Mouse (Mus musculus): Measurements from ENCODE around the gene Igfbp3. TPM values are rescaled to one million over a fixed set of nuclear protein-coding genes. Genes with fewer than 3 reads are reported as not detected.

Gene Igfbp3
- polyA plus RNA-seq, 1 experiment = 13.9 TPM

GRCm38 (mm10) chr11:7173664-7174063 is 40.1 kb downstream of the Igfbp3 start:
- no peak for DNase-seq (ENCODE audit: extremely low spot score in 1 of 2, low spot score in 1 of 2)

- no peak for DNase-seq (ENCODE audit: extremely low spot score in 1 of 2, low spot score in 1 of 2)
Observed at GRCm38 (mm10) chr11:7169645-7170044, 44.1 kb downstream of the Igfbp3 start.

GRCm38 (mm10) chr11:7164416-7164815 is 49.3 kb downstream of the Igfbp3 start:
- no peak for DNase-seq (ENCODE audit: extremely low spot score in 1 of 2, low spot score in 1 of 2)

- peak in 1 of 2 experiments; percentile 69 for DNase-seq (ENCODE audit: extremely low spot score in 1 of 2, low spot score in 1 of 2)
Observed at GRCm38 (mm10) chr11:7161502-7162174, 52.1 kb downstream of the Igfbp3 start.

- no peak for DNase-seq (ENCODE audit: extremely low spot score in 1 of 2, low spot score in 1 of 2)
Observed at GRCm38 (mm10) chr11:7160637-7161101, 53.1 kb downstream of the Igfbp3 start.

GRCm38 (mm10) chr11:7160146-7160545 is 53.6 kb downstream of the Igfbp3 start:
- DNase-seq (ENCODE audit: extremely low spot score in 1 of 2, low spot score in 1 of 2) = no peak

- DNase-seq (ENCODE audit: extremely low spot score in 1 of 2, low spot score in 1 of 2) = no peak
Observed at GRCm38 (mm10) chr11:7158196-7158595, 55.5 kb downstream of the Igfbp3 start.

GRCm38 (mm10) chr11:7156427-7156826 is 57.3 kb downstream of the Igfbp3 start:
- no peak for DNase-seq (ENCODE audit: extremely low spot score in 1 of 2, low spot score in 1 of 2)

Other genes starting within 250 kb of the Igfbp3 start
- gene Adcy1, start 150.4 kb downstream of the Igfbp3 start, polyA plus RNA-seq (2012; rRNA removed) = 93.6 and 108 TPM in 2 replicates
- not detected in 2 replicates for gene Gm11985, start 25.4 kb downstream of the Igfbp3 start, polyA plus RNA-seq (2012; rRNA removed)
- gene Igfbp1, start 16.1 kb downstream of the Igfbp3 start, polyA plus RNA-seq (2012; rRNA removed) = 0.10 and 0.15 TPM in 2 replicates

Measured in frontal cortex, adult 2 months (tissue).